Mouse (Mus musculus) kidney, postnatal 0 days (tissue): ENCODE measurements at regions not wholly inside any gene's neighbourhood (a gene's known extent, or its start where the extent isn't known, plus 50 kb on each side); places are given as distances from the start of the nearest gene placed in this dataset.

Experiments
- ATAC-seq: fragments of 200-750 bp; cut with Nextera tagmentation; replicated peaks from 2 replicates; pipeline ENCODE4 v1.8.0; 2017; ENCODE audit warnings: low read depth, moderate number of reproducible peaks, moderate TSS enrichment, moderate library complexity; ENCODE audit not compliant: low FRiP score
- DNase-seq: peaks from one replicate; pipeline ENCODE4 v3.0.0-alpha.2; 2016; ENCODE audit warnings: low spot score
- H3K27ac ChIP-seq: fragments of 300-500 bp; sonication (generic); 2 replicates; pipeline ENCODE4 v1.5.1; 2014; ENCODE audit warnings: mild to moderate bottlenecking
- H3K27me3 ChIP-seq: fragments of 300-500 bp; sonication (generic); 2 replicates; pipeline ENCODE4 v1.6.1; 2014; ENCODE audit warnings: low read length, mixed read lengths; ENCODE audit not compliant: insufficient read depth
- H3K36me3 ChIP-seq: fragments of 300-500 bp; sonication (generic); 2 replicates; pipeline ENCODE4 v1.6.1; 2014; ENCODE audit warnings: low read length, mixed read lengths; ENCODE audit not compliant: insufficient read depth
- H3K4me1 ChIP-seq: fragments of 300-500 bp; sonication (generic); replicated peaks from 2 replicates; pipeline ENCODE4 v1.6.1; 2014; ENCODE audit warnings: antibody characterized with exemption, low read length, mixed read lengths; ENCODE audit not compliant: insufficient read depth
- H3K4me2 ChIP-seq: fragments of 300-500 bp; sonication (generic); 2 replicates; pipeline ENCODE4 v1.6.1; 2014; ENCODE audit warnings: mild to moderate bottlenecking, low read length, moderate library complexity, mixed read lengths
- H3K4me3 ChIP-seq: fragments of 300-500 bp; sonication (generic); replicated peaks from 2 replicates; pipeline ENCODE4 v1.5.1; 2014; ENCODE audit warnings: low read depth, low read length
- H3K9ac ChIP-seq: fragments of 300-500 bp; sonication (generic); 2 replicates; pipeline ENCODE4 v1.6.1; 2014; ENCODE audit warnings: low read depth, low read length
- H3K9me3 ChIP-seq: fragments of 300-500 bp; sonication (generic); replicated peaks from 2 replicates; pipeline ENCODE4 v1.6.1; 2016; ENCODE audit warnings: low read length, inconsistent platforms, mixed read lengths
- CTCF ChIP-seq: IDR thresholded peaks from 2 replicates; pipeline ENCODE4 v1.5.1; 2016; ENCODE audit warnings: antibody characterized with exemption, low read depth, mild to moderate bottlenecking, moderate library complexity
- WGBS: fragments of 180-500 bp; shearing (Covaris S2); extraction: QIAGEN DNeasy Blood & Tissue Kit; methylation state at CpG from one replicate; pipeline ENCODE4 v1.1.7; 2014; 5-methylcytosine and 5-hydroxymethylcytosine counted together

GRCm38 (mm10) chr1:51616091-51616490 lies 137.9 kb upstream of the Nabp1 start:
- H3K4me3 ChIP-seq = no peak overlapping the region
- H3K9me3 ChIP-seq = no peaks in the 10 kb centered on the region
- H3K27me3 ChIP-seq = no peaks in the 10 kb centered on the region
- 94% methylated on average over 1 of the region's 1 CpGs for WGBS
- ATAC-seq (no peak), DNase-seq (no peak)
- TF ChIP-seq CTCF = no peak
- no peak overlapping the region for H3K9ac ChIP-seq
- H3K4me2 ChIP-seq = no peak overlapping the region
- no peaks in the 10 kb centered on the region for H3K36me3 ChIP-seq
- H3K4me1 ChIP-seq = no peaks in the 10 kb centered on the region
- H3K27ac ChIP-seq = no peak overlapping the region

- Histone ChIP-seq H3K4me2 (no peak overlapping the region), H3K36me3 (no peaks in the 10 kb centered on the region), H3K4me3 (no peak overlapping the region), H3K27ac (no peak overlapping the region), H3K9ac (no peak overlapping the region), H3K4me1 (no peaks in the 10 kb centered on the region), H3K9me3 (no peaks in the 10 kb centered on the region), H3K27me3 (no peaks in the 10 kb centered on the region)
- TF ChIP-seq CTCF = peak; percentile 89
- no peak for ATAC-seq
- 27% methylated on average over 6 of the region's 6 CpGs for WGBS
- DNase-seq = peak; percentile 71
Observed at GRCm38 (mm10) chr1:51615523-51615922, 137.3 kb upstream of the Nabp1 start.

DNA sequence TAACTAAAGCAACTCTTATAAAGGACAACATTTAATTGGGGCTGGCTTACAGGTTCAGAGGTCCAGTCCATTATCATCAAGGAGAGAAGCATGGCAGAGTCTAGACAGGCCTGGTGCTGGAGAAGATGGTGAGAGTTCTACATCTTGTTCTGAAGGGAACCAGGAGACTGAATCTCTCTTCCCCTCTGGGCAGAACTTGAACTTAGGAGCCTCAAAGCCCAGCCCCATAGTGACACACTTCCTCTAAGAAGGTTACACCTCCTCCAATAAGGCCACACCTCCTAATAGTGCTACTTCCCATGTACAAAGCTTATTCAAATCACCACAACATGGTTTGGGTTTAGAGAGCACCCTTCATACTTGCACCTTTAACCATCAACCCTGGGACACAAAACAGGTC lies 136.5 kb upstream of the Nabp1 start:
- H3K9ac ChIP-seq = no peak overlapping the region
- no peak for TF ChIP-seq CTCF
- H3K9me3 ChIP-seq = no peaks in the 10 kb centered on the region
- H3K27ac ChIP-seq = no peak overlapping the region
- H3K27me3 ChIP-seq = no peaks in the 10 kb centered on the region
- H3K4me3 ChIP-seq = no peak overlapping the region
- no peaks in the 10 kb centered on the region for H3K4me1 ChIP-seq
- no peaks in the 10 kb centered on the region for H3K36me3 ChIP-seq
- DNase-seq (no peak), ATAC-seq (no peak)
- no peak overlapping the region for H3K4me2 ChIP-seq

- WGBS = 84% methylated on average over 5 of the region's 5 CpGs
- DNase-seq = no peak
- no peak overlapping the region for H3K27ac ChIP-seq
Observed at GRCm38 (mm10) chr1:51609295-51609694, 131.1 kb upstream of the Nabp1 start.

DNA sequence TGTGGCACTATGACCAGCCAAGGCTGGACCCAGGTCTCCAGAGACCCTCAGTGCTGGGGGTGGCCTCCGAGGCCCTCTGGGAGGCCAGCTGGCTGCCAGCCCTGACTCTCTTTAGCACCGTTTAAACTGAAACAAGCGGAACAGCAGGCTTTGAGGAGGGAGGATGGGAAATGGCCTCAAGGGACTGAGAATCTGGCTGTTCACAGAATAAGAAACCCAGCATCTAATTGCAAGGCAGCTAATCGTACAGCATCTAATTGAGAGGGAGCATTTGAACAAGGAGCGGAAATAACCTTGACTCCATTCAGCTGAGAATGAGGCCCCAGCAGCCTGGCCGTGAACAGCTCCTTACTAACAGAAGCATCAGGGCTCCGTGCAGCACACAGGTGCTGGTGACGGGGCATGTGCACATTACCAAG lies 129.2 kb upstream of the Nabp1 start:
- H3K9me3 ChIP-seq = no peaks in the 10 kb centered on the region
- ATAC-seq = no peak; the same call in 1 of the 2 replicates
- WGBS = 34% methylated on average over 8 of the region's 8 CpGs
- no peak for DNase-seq
- H3K4me3 ChIP-seq = no peak overlapping the region
- no peaks in the 10 kb centered on the region for H3K36me3 ChIP-seq
- H3K4me2 ChIP-seq = no peak overlapping the region
- no peak overlapping the region for H3K27ac ChIP-seq
- TF ChIP-seq CTCF = no peak
- H3K9ac ChIP-seq = no peak overlapping the region
- H3K4me1 ChIP-seq = no peaks in the 10 kb centered on the region
- no peaks in the 10 kb centered on the region for H3K27me3 ChIP-seq

More at GRCm38 (mm10) chr1:51609295-51609694, 131.1 kb upstream of the Nabp1 start:
- H3K27me3 ChIP-seq = no peaks in the 10 kb centered on the region
- no peak for TF ChIP-seq CTCF
- H3K4me2 ChIP-seq = no peak overlapping the region
- no peaks in the 10 kb centered on the region for H3K36me3 ChIP-seq
- H3K9ac ChIP-seq = no peak overlapping the region
- no peaks in the 10 kb centered on the region for H3K4me1 ChIP-seq
- H3K4me3 ChIP-seq = no peak overlapping the region
- no peaks in the 10 kb centered on the region for H3K9me3 ChIP-seq
- no peak for ATAC-seq

DNA sequence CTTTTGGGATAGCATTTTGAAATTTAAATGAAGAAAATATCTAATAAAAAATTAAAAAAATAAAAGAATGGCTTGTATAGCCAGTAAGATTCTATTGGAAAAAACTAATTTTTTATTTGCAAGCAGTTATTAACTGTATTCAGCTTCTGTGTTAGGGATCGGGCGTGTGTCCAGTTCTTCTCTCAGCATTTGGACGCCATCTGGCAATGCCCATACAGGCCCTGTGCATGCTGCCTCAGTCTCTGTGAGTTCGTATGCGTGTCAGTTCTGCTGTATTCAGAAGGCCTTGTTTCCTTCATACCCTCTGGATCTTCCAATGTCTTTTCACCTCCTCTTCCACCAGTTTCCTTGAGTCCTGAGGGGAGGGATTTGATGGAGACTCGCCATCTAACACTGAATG lies 123.8 kb upstream of the Nabp1 start:
- TF ChIP-seq CTCF = no peak
- no peak for ATAC-seq
- H3K4me3 ChIP-seq = no peak overlapping the region
- no peak overlapping the region for H3K4me2 ChIP-seq
- no peak overlapping the region for H3K27ac ChIP-seq
- H3K9me3 ChIP-seq = no peaks in the 10 kb centered on the region
- no peaks in the 10 kb centered on the region for H3K27me3 ChIP-seq
- no peaks in the 10 kb centered on the region for H3K4me1 ChIP-seq
- H3K36me3 ChIP-seq = no peaks in the 10 kb centered on the region
- no peak for DNase-seq
- H3K9ac ChIP-seq = no peak overlapping the region
- 96% methylated on average over 6 of the region's 6 CpGs for WGBS

DNA sequence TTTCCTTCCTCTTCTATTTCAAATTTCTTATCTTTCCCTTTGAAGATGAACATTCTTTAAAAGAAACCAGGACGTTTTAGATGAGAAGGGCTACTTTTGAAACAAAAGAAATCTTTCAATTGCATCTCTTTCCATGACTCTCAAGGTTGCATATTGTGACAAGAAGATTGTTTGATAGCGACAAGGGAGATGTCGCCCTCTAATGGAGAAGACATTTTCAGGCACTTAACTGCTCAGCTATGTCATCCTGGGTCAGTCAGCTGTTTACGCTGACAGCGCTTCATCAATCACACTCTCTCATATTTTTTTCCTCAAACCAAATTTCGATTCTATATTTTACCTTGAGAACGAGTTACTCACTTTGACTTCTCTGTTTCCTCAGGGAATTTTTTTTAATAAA lies 122.2 kb upstream of the Nabp1 start:
- peak; percentile 71 for DNase-seq
- Histone ChIP-seq H3K4me1 (no peaks in the 10 kb centered on the region), H3K9ac (no peak overlapping the region), H3K4me2 (no peak overlapping the region), H3K27me3 (no peaks in the 10 kb centered on the region), H3K27ac (no peak overlapping the region), H3K36me3 (no peaks in the 10 kb centered on the region), H3K9me3 (no peaks in the 10 kb centered on the region), H3K4me3 (no peak overlapping the region)
- no peak for ATAC-seq
- peak; percentile 78 for TF ChIP-seq CTCF
- 36% methylated on average over 7 of the region's 7 CpGs for WGBS
